Mouse (Mus musculus) spleen, adult 2 months (tissue): ENCODE measurements around the gene Stxbp6. TPM values are rescaled to one million over a fixed set of nuclear protein-coding genes. Genes with fewer than 3 reads are reported as not detected.

ENCODE experiments used
- DNase-seq, 2 experiments: peaks; one replicate each; pipeline versions ENCODE4 v3.0.0 to v3.0.0-alpha.2; 2012 to 2021; ENCODE audit warnings: low spot score in 2 of 2, low read depth in 1 of 2
- H3K27ac ChIP-seq: fragments of 200-500 bp; 2 replicates; pipeline ENCODE4 v1.5.1; 2012; ENCODE audit warnings: low read length, inconsistent platforms; ENCODE audit not compliant: insufficient read depth
- H3K27me3 ChIP-seq: fragments of 200-500 bp; 2 replicates; pipeline ENCODE4 v1.6.1; 2012; ENCODE audit warnings: mild to moderate bottlenecking, moderate library complexity, low read length, inconsistent platforms; ENCODE audit not compliant: control insufficient read depth, insufficient read depth
- H3K36me3 ChIP-seq: fragments of 200-500 bp; 2 replicates; pipeline ENCODE4 v1.6.1; 2012; ENCODE audit warnings: mild to moderate bottlenecking, low read length, inconsistent platforms; ENCODE audit not compliant: control insufficient read depth, insufficient read depth
- H3K4me1 ChIP-seq: fragments of 200-500 bp; 2 replicates; pipeline ENCODE4 v1.6.1; 2011; ENCODE audit warnings: inconsistent platforms; ENCODE audit not compliant: control insufficient read depth, insufficient read depth, insufficient read length
- H3K4me3 ChIP-seq: fragments of 200-500 bp; 2 replicates; pipeline ENCODE4 v1.5.1; 2011; ENCODE audit warnings: mild to moderate bottlenecking, inconsistent platforms; ENCODE audit not compliant: insufficient read depth, insufficient read length; ENCODE audit errors: extremely low read depth
- CTCF ChIP-seq: fragments of 200-500 bp; IDR thresholded peaks from 2 replicates; pipeline ENCODE4 v1.5.1; 2011; ENCODE audit warnings: mild to moderate bottlenecking, inconsistent platforms; ENCODE audit not compliant: insufficient read depth, insufficient read length, insufficient replicate concordance; ENCODE audit errors: extremely low read depth
- POLR2A ChIP-seq: fragments of 200-500 bp; IDR thresholded peaks from 2 replicates; pipeline ENCODE4 v1.6.1; 2011; ENCODE audit warnings: low read depth, low read length, inconsistent platforms
- WGBS: fragments of 180-500 bp; shearing (Covaris S2); methylation state at CpG from one replicate; pipeline ENCODE4 v1.1.7; 2018; 5-methylcytosine and 5-hydroxymethylcytosine counted together
- polyA plus RNA-seq: library from polyadenylated mRNA; depleted of rRNA; stranded (reverse); fragments of >200 nt; gene quantifications from 2 replicates; pipeline ENCODE4 v1.2.3, GENCODE M21; 2012

Stxbp6 gene
- polyA plus RNA-seq, 1 experiment: 1.1 TPM

GRCm38 (mm10) chr12:45080753-45081122, 6.2 kb upstream of the Stxbp6 start:
- Histone ChIP-seq H3K27me3 (no peaks in the 10 kb centered on the region), H3K4me1 (no peaks in the 10 kb centered on the region), H3K36me3 (no peaks in the 10 kb centered on the region), H3K27ac (no peak overlapping the region), H3K4me3 (no peak overlapping the region)
- TF ChIP-seq CTCF (no peak), POLR2A (no peak)
- no peak for DNase-seq
- WGBS: 80% methylated on average over 5 of the region's 5 CpGs

GRCm38 (mm10) chr12:45080036-45080752, 5.7 kb upstream of the Stxbp6 start:
- H3K27ac ChIP-seq: no peak overlapping the region
- H3K27me3 ChIP-seq: no peaks in the 10 kb centered on the region
- TF ChIP-seq POLR2A (no peak), CTCF (no peak)
- no peak overlapping the region for H3K4me3 ChIP-seq
- H3K4me1 ChIP-seq: no peaks in the 10 kb centered on the region
- WGBS: 78% methylated on average over 5 of the region's 5 CpGs
- H3K36me3 ChIP-seq: no peaks in the 10 kb centered on the region
- DNase-seq: no peak

GRCm38 (mm10) chr12:45075631-45076030, 1.1 kb upstream of the Stxbp6 start:
- H3K4me1 ChIP-seq: no peaks in the 10 kb centered on the region
- 80% methylated on average over 11 of the region's 11 CpGs for WGBS
- no peak overlapping the region for H3K4me3 ChIP-seq
- no peak for DNase-seq
- H3K36me3 ChIP-seq: no peaks in the 10 kb centered on the region
- peaks cover 10% of the 10 kb centered on the region; the same call in 1 of the 2 replicates for H3K27me3 ChIP-seq
- no peak overlapping the region for H3K27ac ChIP-seq
- no peak for TF ChIP-seq POLR2A
- TF ChIP-seq CTCF: no peak

- H3K4me1 ChIP-seq: no peaks in the 10 kb centered on the region
- DNase-seq: no peak
- 2% methylated on average over 56 of the region's 62 CpGs for WGBS
- H3K36me3 ChIP-seq: no peaks in the 10 kb centered on the region
- H3K27me3 ChIP-seq: peaks cover 10% of the 10 kb centered on the region; the same call in 1 of the 2 replicates
- peak overlapping the region; percentile 31; the same call in 1 of the 2 replicates for H3K4me3 ChIP-seq
- H3K27ac ChIP-seq: no peak overlapping the region
- TF ChIP-seq CTCF (no peak), POLR2A (no peak)
Measured at GRCm38 (mm10) chr12:45074042-45074601, 387 bp downstream of the Stxbp6 start.

- 10% methylated on average over 28 of the region's 28 CpGs for WGBS
- Histone ChIP-seq H3K36me3 (no peaks in the 10 kb centered on the region), H3K27ac (no peak overlapping the region), H3K4me1 (no peaks in the 10 kb centered on the region), H3K27me3 (peaks cover 10% of the 10 kb centered on the region; the same call in 1 of the 2 replicates), H3K4me3 (peak overlapping the region; percentile 31; the same call in 1 of the 2 replicates)
- no peak for TF ChIP-seq CTCF
- no peak for TF ChIP-seq POLR2A
- no peak for DNase-seq
Measured at GRCm38 (mm10) chr12:45073331-45074041, 1.0 kb downstream of the Stxbp6 start.

- TF ChIP-seq POLR2A (no peak), CTCF (no peak)
- H3K4me3 ChIP-seq: no peak overlapping the region
- no peaks in the 10 kb centered on the region for H3K36me3 ChIP-seq
- peaks cover 10% of the 10 kb centered on the region; the same call in 1 of the 2 replicates for H3K27me3 ChIP-seq
- 85% methylated on average over 3 of the region's 3 CpGs for WGBS
- no peak overlapping the region for H3K27ac ChIP-seq
- no peak for DNase-seq
- no peaks in the 10 kb centered on the region for H3K4me1 ChIP-seq
Measured at GRCm38 (mm10) chr12:45072185-45072584, 2.3 kb downstream of the Stxbp6 start.
